Mouse (Mus musculus): ENCODE data around the gene Nova1. TPM values are rescaled to one million over a fixed set of nuclear protein-coding genes. Genes with fewer than 3 reads are reported as not detected.

Nova1 gene
- total and polyA plus RNA-seq, 3 experiments: 5.7 to 63.2 (median 21.9) TPM

DNA sequence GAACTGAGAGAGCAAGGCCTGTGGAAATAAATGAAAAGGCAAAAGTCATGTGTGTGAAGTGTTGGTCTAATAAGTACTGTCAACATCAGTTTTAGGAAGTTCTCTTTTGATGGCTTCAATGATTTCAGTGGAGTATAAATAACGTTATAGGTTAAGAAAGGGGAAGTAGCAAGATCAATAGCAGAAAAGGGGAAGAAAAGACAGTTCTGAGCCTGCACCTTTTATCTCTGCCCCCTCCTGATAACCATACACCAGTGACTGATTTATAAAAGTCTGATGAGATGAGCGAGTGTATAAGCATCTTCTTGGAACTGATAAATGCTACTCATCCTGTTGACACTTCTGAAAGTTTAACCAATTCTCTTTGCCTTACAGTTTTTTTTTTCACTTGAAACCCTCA is 108.6 kb downstream of the Nova1 start:
- ATAC-seq (ENCODE audit: extremely low read depth, insufficient number of reproducible peaks, low FRiP score, poor library complexity, severe bottlenecking) (peak; percentile 85), DNase-seq (ENCODE audit: low spot score) (no peak)
- Histone ChIP-seq H3K4me3 (ENCODE audit: low read depth, low read length) (no peak overlapping the region), H3K36me3 (replicated peaks) (peaks cover 13% of the 10 kb centered on the region), H3K4me1 (ENCODE audit: insufficient read depth, low read depth, low read length) (peaks cover 42% of the 10 kb centered on the region), H3K9me3 (replicated peaks) (no peaks in the 10 kb centered on the region), H3K27me3 (ENCODE audit: insufficient read depth, low read length) (no peaks in the 10 kb centered on the region)
- no peak for TF ChIP-seq GATA1 (IDR thresholded peaks at IDR 0.05; ENCODE audit: borderline replicate concordance, low read length)
- no peak for TF ChIP-seq CTCF (IDR thresholded peaks at IDR 0.05; ENCODE audit: low read depth, low read length)
- TF ChIP-seq POLR2AphosphoS5 (IDR thresholded peaks at IDR 0.05; ENCODE audit: insufficient replicate concordance, low read depth, low read length): no peak
- TF ChIP-seq TAL1 (conservative IDR thresholded peaks at IDR 0.05; ENCODE audit: low read depth, low read length): peak; percentile 76

DNA sequence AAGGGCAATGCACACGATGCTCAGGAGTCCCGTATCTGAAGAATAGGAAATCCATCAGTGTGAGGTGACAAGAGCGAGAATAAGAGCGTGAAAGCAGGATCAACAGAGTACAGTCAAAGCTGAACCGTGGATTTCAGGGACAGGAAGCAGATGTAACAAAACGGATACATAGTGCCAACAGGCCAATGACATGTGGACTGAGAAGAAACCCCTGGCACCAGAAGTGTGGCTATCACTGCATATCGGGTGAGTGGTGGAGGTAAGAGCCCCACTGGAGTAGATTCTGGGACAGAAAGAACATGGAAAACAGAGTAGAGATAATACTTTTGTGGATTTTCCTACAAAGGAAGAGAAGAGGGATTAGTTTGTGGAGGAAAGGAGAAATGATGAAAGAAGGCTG is 109.3 kb downstream of the Nova1 start:
- no peak for DNase-seq (ENCODE audit: low spot score)

DNA sequence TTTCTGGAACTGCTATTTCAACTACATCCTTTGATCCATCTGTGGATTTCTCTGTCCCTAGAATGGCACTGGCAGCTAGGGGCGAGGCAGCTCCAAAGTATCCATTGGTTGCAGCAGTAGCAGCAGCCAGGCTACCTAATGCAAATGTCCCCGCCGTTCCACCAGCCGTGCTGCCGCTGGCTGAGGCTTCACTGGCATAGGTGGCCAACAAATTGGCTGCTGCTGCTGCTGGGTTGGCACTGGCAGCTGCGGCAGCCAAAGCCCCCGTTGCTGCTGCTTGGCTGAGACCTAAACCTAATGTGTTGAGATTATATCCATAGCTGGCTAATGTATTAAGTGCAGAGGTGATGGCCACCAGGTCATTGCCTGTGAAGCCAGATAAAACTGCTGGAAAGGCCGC is 118.5 kb downstream of the Nova1 start:
- Histone ChIP-seq H3K9me3 (replicated peaks) (no peaks in the 10 kb centered on the region), H3K27me3 (ENCODE audit: insufficient read depth, low read length) (no peaks in the 10 kb centered on the region), H3K36me3 (replicated peaks) (peaks cover 28% of the 10 kb centered on the region), H3K4me3 (ENCODE audit: low read depth, low read length) (no peak overlapping the region), H3K4me1 (ENCODE audit: insufficient read depth, low read depth, low read length) (peaks cover 3% of the 10 kb centered on the region; the same call in 1 of the 2 replicates)
- no peak for ATAC-seq (ENCODE audit: extremely low read depth, insufficient number of reproducible peaks, low FRiP score, poor library complexity, severe bottlenecking)
- no peak for DNase-seq (ENCODE audit: low spot score)
- TF ChIP-seq CTCF (IDR thresholded peaks at IDR 0.05; ENCODE audit: low read depth, low read length) (no peak), GATA1 (IDR thresholded peaks at IDR 0.05; ENCODE audit: borderline replicate concordance, low read length) (no peak), POLR2AphosphoS5 (IDR thresholded peaks at IDR 0.05; ENCODE audit: insufficient replicate concordance, low read depth, low read length) (no peak), GATA2 (IDR thresholded peaks at IDR 0.05; ENCODE audit: borderline replicate concordance, low read depth, low read length) (no peak), TAL1 (conservative IDR thresholded peaks at IDR 0.05; ENCODE audit: low read depth, low read length) (no peak)

More for the DNA sequence above, 109.3 kb downstream of the Nova1 start:
- H3K4me3 ChIP-seq (ENCODE audit: low read depth, low read length): peak overlapping the region; percentile 55; the same call in 1 of the 2 replicates
- peaks cover 14% of the 10 kb centered on the region for H3K36me3 ChIP-seq (replicated peaks)
- TF ChIP-seq GATA1 (IDR thresholded peaks at IDR 0.05; ENCODE audit: borderline replicate concordance, low read length) (no peak), TAL1 (conservative IDR thresholded peaks at IDR 0.05; ENCODE audit: low read depth, low read length) (peak; percentile 83), GATA2 (IDR thresholded peaks at IDR 0.05; ENCODE audit: borderline replicate concordance, low read depth, low read length) (no peak), POLR2AphosphoS5 (IDR thresholded peaks at IDR 0.05; ENCODE audit: insufficient replicate concordance, low read depth, low read length) (no peak), CTCF (IDR thresholded peaks at IDR 0.05; ENCODE audit: low read depth, low read length) (no peak)
- peaks cover 40% of the 10 kb centered on the region for H3K4me1 ChIP-seq (ENCODE audit: insufficient read depth, low read depth, low read length)
- H3K9me3 ChIP-seq (replicated peaks): no peaks in the 10 kb centered on the region
- no peaks in the 10 kb centered on the region for H3K27me3 ChIP-seq (ENCODE audit: insufficient read depth, low read length)
- ATAC-seq (ENCODE audit: extremely low read depth, insufficient number of reproducible peaks, low FRiP score, poor library complexity, severe bottlenecking): peak; percentile 67

GRCm38 (mm10) chr12:46676341-46676740 is 142.4 kb downstream of the Nova1 start:
- ATAC-seq (ENCODE audit: extremely low read depth, insufficient number of reproducible peaks, low FRiP score, poor library complexity, severe bottlenecking): no peak
- TF ChIP-seq GATA2 (IDR thresholded peaks at IDR 0.05; ENCODE audit: borderline replicate concordance, low read depth, low read length) (no peak), CTCF (IDR thresholded peaks at IDR 0.05; ENCODE audit: low read depth, low read length) (no peak), GATA1 (IDR thresholded peaks at IDR 0.05; ENCODE audit: borderline replicate concordance, low read length) (no peak), POLR2AphosphoS5 (IDR thresholded peaks at IDR 0.05; ENCODE audit: insufficient replicate concordance, low read depth, low read length) (no peak), TAL1 (conservative IDR thresholded peaks at IDR 0.05; ENCODE audit: low read depth, low read length) (no peak)
- Histone ChIP-seq H3K27me3 (ENCODE audit: insufficient read depth, low read length) (no peaks in the 10 kb centered on the region), H3K4me3 (ENCODE audit: low read depth, low read length) (no peak overlapping the region), H3K4me1 (ENCODE audit: insufficient read depth, low read depth, low read length) (no peaks in the 10 kb centered on the region), H3K36me3 (replicated peaks) (no peaks in the 10 kb centered on the region), H3K9me3 (replicated peaks) (no peaks in the 10 kb centered on the region)
- no peak for DNase-seq (ENCODE audit: low spot score)

DNA sequence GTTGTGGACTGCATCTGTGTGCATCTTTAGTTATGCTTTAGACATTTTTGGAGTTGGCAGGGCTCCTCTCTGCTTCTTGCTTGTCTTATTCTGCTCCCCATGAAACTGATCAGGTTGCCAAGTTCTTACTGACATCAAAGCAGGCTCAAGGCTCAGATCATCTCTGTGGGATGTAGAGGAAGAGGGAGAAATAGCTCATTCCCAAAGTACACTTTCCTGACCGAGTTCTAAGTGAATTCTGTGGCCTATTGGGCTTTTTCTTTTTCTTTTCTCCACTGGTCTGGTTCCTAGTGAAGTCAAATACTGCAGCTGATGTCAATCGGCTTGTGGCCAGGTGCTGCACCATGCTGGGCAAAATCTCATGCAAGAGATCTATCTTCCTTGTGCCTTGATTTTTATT is 152.0 kb downstream of the Nova1 start:
- Histone ChIP-seq H3K36me3 (replicated peaks) (no peaks in the 10 kb centered on the region), H3K9me3 (replicated peaks) (no peaks in the 10 kb centered on the region), H3K27me3 (ENCODE audit: insufficient read depth, low read length) (no peaks in the 10 kb centered on the region; the same call in 1 of the 2 replicates), H3K4me3 (ENCODE audit: low read depth, low read length) (no peak overlapping the region), H3K4me1 (ENCODE audit: insufficient read depth, low read depth, low read length) (no peaks in the 10 kb centered on the region)
- TF ChIP-seq CTCF (IDR thresholded peaks at IDR 0.05; ENCODE audit: low read depth, low read length) (no peak), POLR2AphosphoS5 (IDR thresholded peaks at IDR 0.05; ENCODE audit: insufficient replicate concordance, low read depth, low read length) (no peak), GATA2 (IDR thresholded peaks at IDR 0.05; ENCODE audit: borderline replicate concordance, low read depth, low read length) (no peak), GATA1 (IDR thresholded peaks at IDR 0.05; ENCODE audit: borderline replicate concordance, low read length) (no peak), TAL1 (conservative IDR thresholded peaks at IDR 0.05; ENCODE audit: low read depth, low read length) (no peak)
- DNase-seq (ENCODE audit: low spot score) (no peak), ATAC-seq (ENCODE audit: extremely low read depth, insufficient number of reproducible peaks, low FRiP score, poor library complexity, severe bottlenecking) (no peak)

GRCm38 (mm10) chr12:46646139-46646611 is 172.6 kb downstream of the Nova1 start:
- TF ChIP-seq TAL1 (conservative IDR thresholded peaks at IDR 0.05; ENCODE audit: low read depth, low read length): no peak

More at GRCm38 (mm10) chr12:46646139-46646611, 172.6 kb downstream of the Nova1 start:
- Histone ChIP-seq H3K4me3 (ENCODE audit: low read depth, low read length) (no peak overlapping the region), H3K36me3 (replicated peaks) (no peaks in the 10 kb centered on the region), H3K9me3 (replicated peaks) (no peaks in the 10 kb centered on the region), H3K4me1 (ENCODE audit: insufficient read depth, low read depth, low read length) (no peaks in the 10 kb centered on the region), H3K27me3 (ENCODE audit: insufficient read depth, low read length) (no peaks in the 10 kb centered on the region; the same call in 1 of the 2 replicates)
- DNase-seq (ENCODE audit: low spot score) (no peak), ATAC-seq (ENCODE audit: extremely low read depth, insufficient number of reproducible peaks, low FRiP score, poor library complexity, severe bottlenecking) (no peak)

All from G1E (cell line).